Mouse (Mus musculus): ENCODE data around the gene Fn3krp. TPM values are rescaled to one million over a fixed set of nuclear protein-coding genes. Genes with fewer than 3 reads are reported as not detected.

The Fn3krp gene
- polyA plus RNA-seq, 1 experiment from 2014 or later, result 28.2 TPM

DNA sequence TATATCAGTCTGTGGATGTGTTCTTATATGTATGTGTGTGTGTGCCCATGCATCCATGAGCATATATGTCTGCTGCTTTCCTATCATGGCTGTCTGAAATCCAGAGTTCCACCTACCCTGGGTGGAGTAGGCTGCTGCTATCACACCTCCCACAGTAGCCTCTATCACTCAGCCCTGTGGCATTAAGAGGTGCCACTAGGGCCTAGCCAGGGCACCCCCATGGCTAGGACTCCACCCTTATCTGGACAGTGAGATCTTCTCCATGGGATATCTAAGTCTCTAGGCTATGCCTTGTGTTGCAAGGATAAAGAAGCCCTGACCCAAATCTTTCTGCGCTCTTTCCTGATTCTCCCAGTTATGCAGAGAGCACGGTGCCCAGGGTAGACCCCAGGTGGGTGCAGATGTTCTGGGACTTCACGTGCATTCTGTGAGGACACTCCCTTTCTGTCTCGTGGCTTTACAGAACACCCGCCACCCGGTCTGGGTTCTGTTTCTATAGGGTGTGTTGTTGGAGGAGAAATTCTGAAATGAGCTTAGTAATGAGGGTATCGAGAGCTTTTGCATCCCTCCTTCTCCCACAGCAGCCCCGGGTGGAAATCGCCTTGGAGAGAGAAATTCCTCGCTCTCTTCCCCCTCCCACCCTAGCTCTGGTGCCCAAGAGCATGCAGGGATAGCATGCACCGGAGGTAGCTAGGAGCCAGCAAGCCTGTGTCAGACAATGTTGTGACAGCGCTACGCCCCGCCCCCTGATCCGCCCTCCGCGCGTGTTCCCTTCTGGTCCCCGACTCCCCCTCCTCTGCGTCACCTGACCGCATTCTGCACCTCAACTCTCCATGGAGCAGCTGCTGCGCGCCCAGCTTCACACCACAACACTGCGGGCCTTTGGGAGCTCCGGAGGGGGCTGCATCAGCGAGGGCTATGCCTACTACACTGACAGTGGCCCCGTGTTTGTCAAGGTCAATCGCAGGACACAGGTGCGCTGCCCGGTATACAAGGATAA, 13.3 kb downstream of the Fn3krp start, which contains the start of gene Fn3k:
Fn3k (plus strand) TSS at position 758 of the 1,000 bp plus-strand sequence.
- Histone ChIP-seq H3K4me3 (ENCODE audit: low read depth, low read length) (peak within 1 kb of the TSS; percentile 84), H3K27me3 (ENCODE audit: control insufficient read depth, insufficient read depth, low read depth, low read length) (no peaks in the 10 kb centered on the region), H3K4me2 (ENCODE audit: low read depth, low read length) (peak within 1 kb of the TSS; percentile 93), H3K9ac (ENCODE audit: low read depth, low read length) (peak within 1 kb of the TSS; percentile 83), H3K4me1 (ENCODE audit: control insufficient read depth, low read depth, low read length) (peaks cover 56% of the 10 kb centered on the region), H3K27ac (ENCODE audit: low read length) (peak within 1 kb of the TSS; percentile 100), H3K36me3 (ENCODE audit: control insufficient read depth, insufficient read depth) (peaks cover 17% of the 10 kb centered on the region), H3K9me3 (replicated peaks; ENCODE audit: control insufficient read depth, low read length) (no peaks in the 10 kb centered on the region)
- 4% methylated on average over 30 of the region's 30 CpGs for WGBS (ENCODE audit: insufficient replicate concordance)
- ATAC-seq (ENCODE audit: low read depth), result peak; percentile 94

DNA sequence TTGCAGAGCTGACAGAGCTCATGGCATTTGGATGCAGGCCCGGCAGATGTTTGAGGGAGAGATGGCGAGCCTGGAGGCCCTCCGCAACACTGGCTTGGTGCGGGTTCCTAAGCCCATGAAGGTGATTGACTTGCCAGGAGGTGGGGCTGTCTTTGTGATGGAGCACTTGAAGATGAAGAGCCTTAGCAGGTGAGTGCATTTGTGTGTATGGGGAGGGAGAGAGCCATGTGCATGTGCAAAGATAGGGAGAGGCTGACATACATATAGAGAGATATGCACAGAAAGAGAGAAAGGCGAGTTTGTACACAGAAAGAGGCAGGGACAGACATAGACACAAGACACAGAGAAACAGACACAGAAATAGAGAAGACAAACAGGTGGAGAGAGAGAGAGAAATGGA, 16.0 kb downstream of the Fn3krp start:
- peak; percentile 3; the same call in 1 of the 2 replicates for ATAC-seq (ENCODE audit: low read depth)
- Histone ChIP-seq H3K9ac (ENCODE audit: low read depth, low read length) (peak overlapping the region; percentile 83), H3K4me2 (ENCODE audit: low read depth, low read length) (peak overlapping the region; percentile 93)

DNA sequence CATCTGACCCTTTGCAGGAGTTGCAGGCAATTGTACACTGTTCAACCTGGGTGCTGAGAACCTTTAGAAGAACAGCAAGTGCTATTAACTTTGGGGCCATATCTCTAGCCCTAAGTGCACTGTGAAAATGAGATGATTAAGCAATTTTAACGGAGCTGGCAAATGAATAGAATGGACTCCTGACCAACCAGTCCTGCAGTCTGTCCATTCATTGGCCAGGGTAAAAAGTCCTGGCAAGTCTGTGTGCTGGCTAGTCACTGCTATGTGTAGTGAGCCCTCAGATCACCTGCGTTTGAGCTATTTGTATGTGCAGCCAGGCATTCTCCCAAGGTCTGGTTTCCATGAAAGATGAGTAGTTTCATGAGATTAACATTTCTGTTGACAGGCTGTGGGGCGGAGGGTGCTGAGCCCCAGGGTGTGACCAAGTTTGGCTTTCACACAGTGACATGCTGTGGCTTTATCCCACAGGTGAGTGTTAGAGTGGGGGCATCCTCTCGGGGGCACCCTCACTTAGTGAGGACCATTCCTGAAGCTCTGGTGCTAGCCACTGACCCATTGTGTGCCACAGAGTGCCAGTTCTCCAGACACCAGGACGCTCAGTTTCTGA, 18.6 kb downstream of the Fn3krp start:
- 53% methylated on average over 5 of the region's 5 CpGs for WGBS (ENCODE audit: insufficient replicate concordance)
- peak; percentile 33 for ATAC-seq (ENCODE audit: low read depth)
- H3K9me3 ChIP-seq (replicated peaks; ENCODE audit: control insufficient read depth, low read length), result no peaks in the 10 kb centered on the region
- peak overlapping the region; percentile 39 for H3K4me3 ChIP-seq (ENCODE audit: low read depth, low read length)
- peaks cover 31% of the 10 kb centered on the region for H3K4me1 ChIP-seq (ENCODE audit: control insufficient read depth, low read depth, low read length)
- H3K4me2 ChIP-seq (ENCODE audit: low read depth, low read length), result peak overlapping the region; percentile 56
- peaks cover 34% of the 10 kb centered on the region for H3K36me3 ChIP-seq (ENCODE audit: control insufficient read depth, insufficient read depth)
- H3K9ac ChIP-seq (ENCODE audit: low read depth, low read length), result peak overlapping the region; percentile 23; the same call in 1 of the 2 replicates
- no peaks in the 10 kb centered on the region; the same call in 1 of the 2 replicates for H3K27me3 ChIP-seq (ENCODE audit: control insufficient read depth, insufficient read depth, low read depth, low read length)
- peak overlapping the region; percentile 70 for H3K27ac ChIP-seq (ENCODE audit: low read length)

More for the DNA sequence above, 16.0 kb downstream of the Fn3krp start:
- Histone ChIP-seq H3K4me1 (ENCODE audit: control insufficient read depth, low read depth, low read length) (peaks cover 55% of the 10 kb centered on the region), H3K27ac (ENCODE audit: low read length) (peak overlapping the region; percentile 100), H3K4me3 (ENCODE audit: low read depth, low read length) (peak overlapping the region; percentile 84), H3K27me3 (ENCODE audit: control insufficient read depth, insufficient read depth, low read depth, low read length) (no peaks in the 10 kb centered on the region), H3K9me3 (replicated peaks; ENCODE audit: control insufficient read depth, low read length) (no peaks in the 10 kb centered on the region), H3K36me3 (ENCODE audit: control insufficient read depth, insufficient read depth) (peaks cover 26% of the 10 kb centered on the region)
- WGBS (ENCODE audit: insufficient replicate concordance), result 63% methylated on average over 5 of the region's 5 CpGs

DNA sequence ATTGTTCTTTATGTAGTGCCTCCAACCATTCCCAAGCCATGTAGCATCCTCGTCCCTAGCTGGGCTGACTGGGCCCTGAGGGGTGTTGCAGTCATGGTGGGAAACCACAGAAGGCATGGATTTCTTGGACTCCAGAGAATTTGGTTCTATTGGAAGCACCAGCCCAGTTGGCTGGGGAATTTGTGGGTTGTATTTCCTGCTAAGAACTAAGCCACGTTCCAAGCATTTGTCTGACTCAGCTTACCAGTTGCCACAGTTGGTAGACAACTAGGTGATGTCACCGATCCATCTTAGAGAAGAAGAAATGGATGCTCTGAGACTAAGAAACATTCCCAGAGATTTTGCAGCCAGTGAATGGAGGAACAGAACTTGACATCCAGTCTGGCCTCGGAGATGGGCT, 20.5 kb downstream of the Fn3krp start:
- Histone ChIP-seq H3K4me2 (ENCODE audit: low read depth, low read length) (no peak overlapping the region), H3K4me3 (ENCODE audit: low read depth, low read length) (no peak overlapping the region), H3K36me3 (ENCODE audit: control insufficient read depth, insufficient read depth) (peaks cover 34% of the 10 kb centered on the region), H3K4me1 (ENCODE audit: control insufficient read depth, low read depth, low read length) (peaks cover 30% of the 10 kb centered on the region), H3K9ac (ENCODE audit: low read depth, low read length) (no peak overlapping the region), H3K27ac (ENCODE audit: low read length) (no peak overlapping the region; the same call in 1 of the 2 replicates), H3K27me3 (ENCODE audit: control insufficient read depth, insufficient read depth, low read depth, low read length) (no peaks in the 10 kb centered on the region; the same call in 1 of the 2 replicates), H3K9me3 (replicated peaks; ENCODE audit: control insufficient read depth, low read length) (no peaks in the 10 kb centered on the region)
- WGBS (ENCODE audit: insufficient replicate concordance), result 76% methylated on average over 4 of the region's 4 CpGs
- ATAC-seq (ENCODE audit: low read depth), result no peak

DNA sequence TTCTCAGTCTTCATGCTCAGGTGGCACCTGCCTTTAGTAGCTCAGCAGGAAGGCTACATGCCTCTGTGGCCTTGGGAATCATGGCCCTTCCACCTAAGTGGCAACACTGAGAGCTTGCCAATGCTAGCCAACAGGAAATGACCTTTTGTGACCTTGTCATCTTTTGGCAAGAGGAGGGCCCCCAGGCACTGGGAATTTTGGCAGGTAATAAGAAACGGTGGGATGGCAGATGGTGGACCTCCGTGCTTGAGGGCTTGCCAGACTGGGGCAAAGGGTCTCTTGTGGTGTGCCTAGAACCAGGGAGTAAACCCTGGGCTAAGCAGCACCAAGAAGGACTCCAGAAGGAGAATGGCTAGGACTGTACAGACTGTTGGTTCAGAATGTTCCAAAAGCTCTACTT, 20.9 kb downstream of the Fn3krp start:
- WGBS (ENCODE audit: insufficient replicate concordance), result 49% methylated on average over 2 of the region's 2 CpGs
- no peaks in the 10 kb centered on the region; the same call in 1 of the 2 replicates for H3K27me3 ChIP-seq (ENCODE audit: control insufficient read depth, insufficient read depth, low read depth, low read length)

GRCm38 (mm10) chr11:121451216-121451726, 30.1 kb downstream of the Fn3krp start:
- H3K9ac ChIP-seq (ENCODE audit: low read depth, low read length), result peak overlapping the region; percentile 80
- peak overlapping the region; percentile 93 for H3K27ac ChIP-seq (ENCODE audit: low read length)
- H3K4me1 ChIP-seq (ENCODE audit: control insufficient read depth, low read depth, low read length), result peaks cover 22% of the 10 kb centered on the region
- no peak for ATAC-seq (ENCODE audit: low read depth)
- H3K4me3 ChIP-seq (ENCODE audit: low read depth, low read length), result peak overlapping the region; percentile 85
- peak overlapping the region; percentile 72 for H3K4me2 ChIP-seq (ENCODE audit: low read depth, low read length)
- no peaks in the 10 kb centered on the region for H3K27me3 ChIP-seq (ENCODE audit: control insufficient read depth, insufficient read depth, low read depth, low read length)
- peaks cover 19% of the 10 kb centered on the region for H3K36me3 ChIP-seq (ENCODE audit: control insufficient read depth, insufficient read depth)
- 26% methylated on average over 9 of the region's 9 CpGs for WGBS (ENCODE audit: insufficient replicate concordance)
- no peaks in the 10 kb centered on the region for H3K9me3 ChIP-seq (replicated peaks; ENCODE audit: control insufficient read depth, low read length)

More for the DNA sequence above, 20.9 kb downstream of the Fn3krp start:
- H3K27ac ChIP-seq (ENCODE audit: low read length), result no peak overlapping the region
- ATAC-seq (ENCODE audit: low read depth), result no peak
- peaks cover 26% of the 10 kb centered on the region for H3K4me1 ChIP-seq (ENCODE audit: control insufficient read depth, low read depth, low read length)
- H3K4me3 ChIP-seq (ENCODE audit: low read depth, low read length), result no peak overlapping the region
- no peaks in the 10 kb centered on the region for H3K9me3 ChIP-seq (replicated peaks; ENCODE audit: control insufficient read depth, low read length)
- no peak overlapping the region for H3K4me2 ChIP-seq (ENCODE audit: low read depth, low read length)
- no peak overlapping the region for H3K9ac ChIP-seq (ENCODE audit: low read depth, low read length)
- H3K36me3 ChIP-seq (ENCODE audit: control insufficient read depth, insufficient read depth), result peaks cover 34% of the 10 kb centered on the region

GRCm38 (mm10) chr11:121451753-121452635, 30.8 kb downstream of the Fn3krp start, which contains the start of gene Tbcd:
TSS of gene Tbcd (plus strand) at chr11:121451949.
- H3K4me2 ChIP-seq (ENCODE audit: low read depth, low read length), result peak within 1 kb of the TSS; percentile 72
- H3K4me3 ChIP-seq (ENCODE audit: low read depth, low read length), result peak within 1 kb of the TSS; percentile 85
- peak within 1 kb of the TSS; percentile 93 for H3K27ac ChIP-seq (ENCODE audit: low read length)
- peak within 1 kb of the TSS; percentile 80 for H3K9ac ChIP-seq (ENCODE audit: low read depth, low read length)
- H3K27me3 ChIP-seq (ENCODE audit: control insufficient read depth, insufficient read depth, low read depth, low read length), result no peaks in the 10 kb centered on the region
- H3K9me3 ChIP-seq (replicated peaks; ENCODE audit: control insufficient read depth, low read length), result no peaks in the 10 kb centered on the region
- under 1% methylated on average over 58 of the region's 58 CpGs for WGBS (ENCODE audit: insufficient replicate concordance)
- peaks cover 22% of the 10 kb centered on the region for H3K4me1 ChIP-seq (ENCODE audit: control insufficient read depth, low read depth, low read length)
- H3K36me3 ChIP-seq (ENCODE audit: control insufficient read depth, insufficient read depth), result peaks cover 19% of the 10 kb centered on the region
- peak; percentile 95 for ATAC-seq (ENCODE audit: low read depth)

- Histone ChIP-seq H3K9me3 (replicated peaks; ENCODE audit: control insufficient read depth, low read length) (peaks cover 3% of the 10 kb centered on the region), H3K4me1 (ENCODE audit: control insufficient read depth, low read depth, low read length) (peaks cover 7% of the 10 kb centered on the region), H3K36me3 (ENCODE audit: control insufficient read depth, insufficient read depth) (peaks cover 43% of the 10 kb centered on the region), H3K9ac (ENCODE audit: low read depth, low read length) (no peak overlapping the region), H3K4me3 (ENCODE audit: low read depth, low read length) (no peak overlapping the region), H3K27me3 (ENCODE audit: control insufficient read depth, insufficient read depth, low read depth, low read length) (no peaks in the 10 kb centered on the region), H3K27ac (ENCODE audit: low read length) (no peak overlapping the region), H3K4me2 (ENCODE audit: low read depth, low read length) (no peak overlapping the region)
- 83% methylated on average over 3 of the region's 3 CpGs for WGBS (ENCODE audit: insufficient replicate concordance)
- ATAC-seq (ENCODE audit: low read depth), result no peak
These were observed 36.7 kb downstream of the Fn3krp start for GRCm38 (mm10) chr11:121457874-121458273.

All from liver, embryonic 16.5 days (tissue).